Mouse (Mus musculus): ENCODE results near the gene Mark3. TPM values are rescaled to one million over a fixed set of nuclear protein-coding genes. Genes with fewer than 3 reads are reported as not detected.

Gene Mark3
- polyA plus RNA-seq, 1 experiment from 2014 or later = 58.9 TPM

DNA sequence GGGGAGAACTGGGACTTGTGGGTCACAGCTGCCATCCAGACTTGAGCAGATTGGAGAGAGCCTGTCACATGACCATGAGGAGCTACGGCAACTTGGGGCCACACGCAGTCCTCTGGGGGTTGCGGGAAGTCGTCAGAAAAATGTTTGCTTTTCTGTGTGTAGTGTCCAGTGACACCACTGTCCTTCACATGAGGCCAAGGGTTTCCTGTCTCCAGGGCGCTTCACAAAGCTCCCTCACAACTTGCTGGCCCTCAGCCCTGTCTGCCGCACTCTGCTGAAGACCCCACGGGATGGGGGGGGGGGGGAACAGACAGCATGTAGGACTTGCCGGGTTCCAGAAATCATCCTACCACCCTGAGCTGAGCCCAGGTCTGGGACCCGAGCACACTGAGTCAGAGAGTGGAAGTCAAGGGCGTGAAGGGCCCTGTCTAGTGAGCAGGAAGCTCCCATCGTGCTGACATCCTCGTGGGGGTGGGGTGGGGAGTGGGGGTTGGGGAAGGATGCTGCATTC is 120.0 kb downstream of the Mark3 start:
- Histone ChIP-seq H3K36me3 (ENCODE audit: control insufficient read depth, insufficient read depth, low read length) (no peaks in the 10 kb centered on the region), H3K4me1 (ENCODE audit: control insufficient read depth, insufficient read depth, low read length) (peaks cover 23% of the 10 kb centered on the region), H3K9me3 (ENCODE audit: control insufficient read depth, low read depth, low read length) (no peaks in the 10 kb centered on the region), H3K9ac (replicated peaks; ENCODE audit: low read depth, low read length) (no peak overlapping the region), H3K27ac (ENCODE audit: low read length) (peak overlapping the region; percentile 61; the same call in 1 of the 2 replicates), H3K4me2 (replicated peaks; ENCODE audit: low read depth, low read length) (peak overlapping the region; percentile 4; the same call in 1 of the 2 replicates), H3K4me3 (ENCODE audit: low read depth, low read length) (no peak overlapping the region), H3K27me3 (ENCODE audit: control insufficient read depth, insufficient read depth, low read length) (no peaks in the 10 kb centered on the region)
- no peak for ATAC-seq (ENCODE audit: insufficient number of reproducible peaks, insufficient read depth, low FRiP score, low read depth)
- 20% methylated on average over 12 of the region's 12 CpGs for WGBS

DNA sequence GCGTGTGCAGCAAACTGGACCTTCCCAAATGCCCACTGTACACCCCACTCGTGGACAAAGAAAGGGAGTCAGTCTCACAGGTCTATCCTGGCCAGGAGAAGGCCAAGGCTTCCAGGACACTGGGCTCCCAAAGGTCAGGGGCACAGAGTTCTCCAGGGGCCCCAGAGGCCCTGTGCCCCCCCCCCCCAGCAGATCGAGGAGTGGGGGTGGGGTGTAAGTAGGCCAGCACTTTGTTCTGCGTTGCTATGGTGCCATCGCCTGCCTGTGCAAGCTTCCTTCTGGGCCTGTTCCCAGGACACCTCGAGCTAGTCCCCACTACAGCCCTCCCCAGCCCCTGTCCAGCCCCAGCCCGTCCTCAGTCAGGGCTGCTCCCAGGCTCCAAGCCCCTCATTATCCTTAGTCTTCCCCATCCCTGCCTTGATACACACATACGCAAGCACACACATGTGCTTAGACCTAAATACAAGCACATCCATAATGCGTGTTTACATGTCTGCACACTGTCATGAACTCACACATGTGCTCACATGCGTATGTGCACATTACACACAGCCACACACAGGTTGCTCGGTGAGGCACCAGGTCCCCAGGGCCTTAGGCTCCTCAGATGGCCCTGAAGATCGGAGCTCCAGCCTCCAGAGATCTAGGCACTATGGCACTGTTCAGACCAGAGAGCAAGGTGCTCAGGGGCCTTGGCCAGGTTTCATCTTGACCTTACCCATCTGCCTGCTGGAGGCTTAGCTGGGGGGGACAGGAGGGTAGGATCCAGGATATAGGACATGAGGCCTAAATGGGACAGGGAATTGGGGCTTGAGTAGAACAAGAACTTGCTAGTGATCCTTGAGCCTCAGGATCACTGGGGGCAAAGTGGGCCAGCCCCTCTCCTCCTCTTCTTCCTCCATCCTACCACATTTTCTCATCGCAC is 120.8 kb downstream of the Mark3 start:
- no peak overlapping the region for H3K4me2 ChIP-seq (replicated peaks; ENCODE audit: low read depth, low read length)
- peak overlapping the region; percentile 48; the same call in 1 of the 2 replicates for H3K27ac ChIP-seq (ENCODE audit: low read length)
- H3K27me3 ChIP-seq (ENCODE audit: control insufficient read depth, insufficient read depth, low read length) = no peaks in the 10 kb centered on the region
- no peak overlapping the region for H3K4me3 ChIP-seq (ENCODE audit: low read depth, low read length)
- WGBS = 64% methylated on average over 13 of the region's 13 CpGs
- H3K9ac ChIP-seq (replicated peaks; ENCODE audit: low read depth, low read length) = peak overlapping the region; percentile 10; the same call in 1 of the 2 replicates
- H3K9me3 ChIP-seq (ENCODE audit: control insufficient read depth, low read depth, low read length) = no peaks in the 10 kb centered on the region
- no peak for ATAC-seq (ENCODE audit: insufficient number of reproducible peaks, insufficient read depth, low FRiP score, low read depth)
- H3K4me1 ChIP-seq (ENCODE audit: control insufficient read depth, insufficient read depth, low read length) = peaks cover 23% of the 10 kb centered on the region
- no peaks in the 10 kb centered on the region for H3K36me3 ChIP-seq (ENCODE audit: control insufficient read depth, insufficient read depth, low read length)

DNA sequence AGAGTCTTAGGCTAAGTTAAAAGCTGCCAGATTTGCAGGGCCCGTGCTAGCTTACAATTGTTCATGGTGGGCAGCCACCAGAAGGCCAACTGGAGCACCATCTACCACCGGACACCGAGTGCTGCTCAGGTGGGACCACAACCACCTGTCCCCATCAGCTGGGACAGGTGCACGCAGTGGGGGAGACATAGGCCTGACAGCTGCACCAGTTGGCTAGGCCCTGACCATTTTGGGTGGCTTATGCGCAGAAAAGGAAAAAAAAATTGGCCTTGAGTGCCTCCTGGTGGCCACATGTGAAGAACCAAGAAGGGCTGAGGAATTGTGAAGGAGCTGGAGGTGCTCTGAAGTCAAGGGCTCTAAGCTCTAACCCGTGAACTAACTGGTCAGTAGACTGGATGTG is 121.9 kb downstream of the Mark3 start:
- no peak overlapping the region for H3K9ac ChIP-seq (replicated peaks; ENCODE audit: low read depth, low read length)
- no peak overlapping the region for H3K4me2 ChIP-seq (replicated peaks; ENCODE audit: low read depth, low read length)
- 29% methylated on average over 6 of the region's 6 CpGs for WGBS
- no peaks in the 10 kb centered on the region for H3K27me3 ChIP-seq (ENCODE audit: control insufficient read depth, insufficient read depth, low read length)
- H3K27ac ChIP-seq (ENCODE audit: low read length) = no peak overlapping the region
- no peak for ATAC-seq (ENCODE audit: insufficient number of reproducible peaks, insufficient read depth, low FRiP score, low read depth)
- H3K36me3 ChIP-seq (ENCODE audit: control insufficient read depth, insufficient read depth, low read length) = no peaks in the 10 kb centered on the region
- H3K4me1 ChIP-seq (ENCODE audit: control insufficient read depth, insufficient read depth, low read length) = peaks cover 23% of the 10 kb centered on the region
- H3K4me3 ChIP-seq (ENCODE audit: low read depth, low read length) = no peak overlapping the region
- no peaks in the 10 kb centered on the region for H3K9me3 ChIP-seq (ENCODE audit: control insufficient read depth, low read depth, low read length)

DNA sequence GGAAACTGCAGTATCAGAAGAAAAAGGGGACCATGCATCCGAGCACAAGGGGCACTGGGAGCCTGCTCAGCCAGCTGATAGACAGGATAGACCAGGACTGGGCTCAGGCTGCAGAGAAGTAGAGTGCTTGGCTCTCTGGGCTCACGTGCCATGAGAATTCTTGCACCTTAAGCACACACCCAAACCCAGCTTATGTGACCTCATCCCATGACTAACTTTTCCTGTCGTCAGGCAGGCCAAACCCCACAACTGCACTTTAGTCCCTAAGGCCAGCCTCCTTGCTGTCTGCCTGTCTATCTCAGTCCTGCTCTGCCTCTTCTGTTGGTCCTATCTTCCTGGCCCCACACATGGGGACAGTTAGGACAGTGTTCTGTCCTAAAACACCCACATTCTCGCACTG is 123.4 kb downstream of the Mark3 start:
- Histone ChIP-seq H3K4me2 (replicated peaks; ENCODE audit: low read depth, low read length) (no peak overlapping the region), H3K4me1 (ENCODE audit: control insufficient read depth, insufficient read depth, low read length) (peaks cover 21% of the 10 kb centered on the region), H3K9ac (replicated peaks; ENCODE audit: low read depth, low read length) (no peak overlapping the region), H3K36me3 (ENCODE audit: control insufficient read depth, insufficient read depth, low read length) (no peaks in the 10 kb centered on the region), H3K9me3 (ENCODE audit: control insufficient read depth, low read depth, low read length) (no peaks in the 10 kb centered on the region), H3K27ac (ENCODE audit: low read length) (no peak overlapping the region), H3K4me3 (ENCODE audit: low read depth, low read length) (no peak overlapping the region), H3K27me3 (ENCODE audit: control insufficient read depth, insufficient read depth, low read length) (no peaks in the 10 kb centered on the region)
- no peak for ATAC-seq (ENCODE audit: insufficient number of reproducible peaks, insufficient read depth, low FRiP score, low read depth)
- 61% methylated on average over 4 of the region's 4 CpGs for WGBS

DNA sequence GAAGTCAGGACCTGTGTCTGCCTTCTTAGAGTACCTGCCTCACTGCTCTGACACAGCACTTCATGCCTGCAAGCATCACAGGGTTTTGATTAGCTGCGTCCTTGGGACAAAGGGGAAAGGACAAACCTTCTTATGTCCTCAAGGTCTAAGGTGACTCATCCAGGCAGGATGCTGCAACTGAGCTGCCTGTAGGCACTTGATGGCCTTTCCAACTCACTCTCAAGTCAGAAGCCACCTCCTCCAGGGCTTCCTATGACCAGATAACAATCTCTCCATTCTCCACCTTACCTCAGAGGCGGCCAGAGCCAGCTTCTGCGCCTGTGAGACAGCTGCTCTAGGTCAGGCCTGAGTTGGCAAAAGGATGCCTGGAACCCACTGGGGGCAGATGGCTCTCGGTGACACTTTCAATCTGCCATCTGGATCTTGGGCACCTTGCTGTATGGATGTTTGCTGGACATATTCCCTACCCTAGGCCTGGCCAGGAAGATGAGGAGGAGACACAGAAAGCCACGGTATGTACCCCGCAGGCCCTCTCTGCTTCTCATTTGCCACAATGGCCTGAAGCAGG is 124.1 kb downstream of the Mark3 start:
- Histone ChIP-seq H3K36me3 (ENCODE audit: control insufficient read depth, insufficient read depth, low read length) (no peaks in the 10 kb centered on the region), H3K9me3 (ENCODE audit: control insufficient read depth, low read depth, low read length) (no peaks in the 10 kb centered on the region), H3K27ac (ENCODE audit: low read length) (no peak overlapping the region), H3K4me2 (replicated peaks; ENCODE audit: low read depth, low read length) (no peak overlapping the region), H3K4me3 (ENCODE audit: low read depth, low read length) (no peak overlapping the region), H3K4me1 (ENCODE audit: control insufficient read depth, insufficient read depth, low read length) (peaks cover 19% of the 10 kb centered on the region), H3K9ac (replicated peaks; ENCODE audit: low read depth, low read length) (no peak overlapping the region), H3K27me3 (ENCODE audit: control insufficient read depth, insufficient read depth, low read length) (no peaks in the 10 kb centered on the region)
- WGBS = 81% methylated on average over 6 of the region's 6 CpGs
- no peak for ATAC-seq (ENCODE audit: insufficient number of reproducible peaks, insufficient read depth, low FRiP score, low read depth)

DNA sequence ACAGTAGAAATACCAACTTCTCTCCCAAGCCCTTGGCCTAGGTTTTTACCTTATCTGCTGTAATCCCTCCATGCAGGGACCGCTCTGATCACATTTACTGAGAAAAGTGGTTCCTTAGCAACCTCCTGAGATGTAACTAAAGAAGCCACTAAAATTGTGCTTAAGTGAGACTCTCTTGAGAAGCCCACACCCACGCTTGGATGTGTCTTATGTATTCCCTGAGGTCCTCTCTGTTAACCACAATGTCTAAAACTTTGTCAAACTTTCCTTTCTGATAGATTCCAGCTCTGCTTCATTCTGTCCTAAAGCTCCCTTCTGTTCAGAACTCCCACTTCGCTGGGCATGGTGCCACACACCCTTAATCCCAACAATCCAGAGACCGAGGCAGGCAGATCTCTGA is 125.2 kb downstream of the Mark3 start:
- peaks cover 8% of the 10 kb centered on the region for H3K4me1 ChIP-seq (ENCODE audit: control insufficient read depth, insufficient read depth, low read length)
- H3K4me2 ChIP-seq (replicated peaks; ENCODE audit: low read depth, low read length) = no peak overlapping the region
- WGBS = 77% methylated on average over 4 of the region's 4 CpGs
- no peaks in the 10 kb centered on the region for H3K27me3 ChIP-seq (ENCODE audit: control insufficient read depth, insufficient read depth, low read length)
- H3K36me3 ChIP-seq (ENCODE audit: control insufficient read depth, insufficient read depth, low read length) = no peaks in the 10 kb centered on the region
- no peaks in the 10 kb centered on the region for H3K9me3 ChIP-seq (ENCODE audit: control insufficient read depth, low read depth, low read length)
- H3K4me3 ChIP-seq (ENCODE audit: low read depth, low read length) = no peak overlapping the region
- ATAC-seq (ENCODE audit: insufficient number of reproducible peaks, insufficient read depth, low FRiP score, low read depth) = no peak
- H3K27ac ChIP-seq (ENCODE audit: low read length) = no peak overlapping the region
- H3K9ac ChIP-seq (replicated peaks; ENCODE audit: low read depth, low read length) = no peak overlapping the region

DNA sequence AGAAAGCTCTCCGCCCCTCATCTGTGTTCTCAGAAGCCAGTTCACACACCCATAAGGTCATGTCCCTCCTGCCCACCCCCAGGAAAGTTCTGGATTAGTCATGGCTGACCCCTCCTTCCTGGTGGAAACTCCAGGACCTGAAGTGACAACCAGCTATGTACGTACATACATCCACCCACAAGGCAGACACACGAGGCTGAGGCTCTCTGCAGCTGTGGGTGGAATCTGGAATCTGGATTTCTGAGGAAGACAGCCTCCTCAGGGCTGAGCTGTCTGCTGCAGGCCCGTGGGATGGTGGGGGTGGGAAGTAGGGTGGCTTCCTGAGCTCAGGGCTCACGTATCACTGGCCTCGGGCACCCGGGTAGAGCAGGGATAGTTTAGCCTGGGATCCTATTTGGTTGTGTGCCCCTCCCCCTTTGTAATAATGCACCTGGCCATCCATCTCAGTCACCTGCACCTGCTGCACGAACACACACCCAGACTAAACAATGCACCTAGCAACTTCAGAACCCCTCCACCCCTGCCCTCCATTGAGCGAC is 126.7 kb downstream of the Mark3 start:
- Histone ChIP-seq H3K4me2 (replicated peaks; ENCODE audit: low read depth, low read length) (no peak overlapping the region), H3K9ac (replicated peaks; ENCODE audit: low read depth, low read length) (no peak overlapping the region), H3K4me3 (ENCODE audit: low read depth, low read length) (no peak overlapping the region), H3K36me3 (ENCODE audit: control insufficient read depth, insufficient read depth, low read length) (no peaks in the 10 kb centered on the region), H3K27me3 (ENCODE audit: control insufficient read depth, insufficient read depth, low read length) (no peaks in the 10 kb centered on the region), H3K4me1 (ENCODE audit: control insufficient read depth, insufficient read depth, low read length) (peaks cover 4% of the 10 kb centered on the region; the same call in 1 of the 2 replicates), H3K9me3 (ENCODE audit: control insufficient read depth, low read depth, low read length) (no peaks in the 10 kb centered on the region), H3K27ac (ENCODE audit: low read length) (no peak overlapping the region)
- ATAC-seq (ENCODE audit: insufficient number of reproducible peaks, insufficient read depth, low FRiP score, low read depth) = no peak
- WGBS = 42% methylated on average over 9 of the region's 9 CpGs

DNA sequence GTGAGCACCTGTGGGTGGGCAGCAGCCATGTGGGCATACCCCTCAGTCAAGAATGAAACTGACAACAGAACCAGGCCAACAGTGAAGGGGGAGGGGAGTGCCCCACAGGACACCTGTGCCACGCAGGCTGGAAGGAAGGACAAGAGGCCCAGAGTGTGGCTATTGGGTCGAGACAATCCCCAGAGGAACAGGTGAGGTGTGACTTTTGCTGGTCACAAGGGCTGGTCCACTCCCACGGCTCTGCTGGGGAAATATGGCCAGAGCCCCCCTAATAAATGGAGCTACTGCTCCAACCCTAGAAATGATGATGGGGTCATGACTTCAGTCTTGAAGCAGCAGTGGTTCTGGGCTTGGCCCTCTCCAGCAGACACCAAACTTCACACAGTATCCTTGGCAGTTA is 129.0 kb downstream of the Mark3 start:
- H3K4me3 ChIP-seq (ENCODE audit: low read depth, low read length) = no peak overlapping the region
- no peak for ATAC-seq (ENCODE audit: insufficient number of reproducible peaks, insufficient read depth, low FRiP score, low read depth)
- H3K27me3 ChIP-seq (ENCODE audit: control insufficient read depth, insufficient read depth, low read length) = no peaks in the 10 kb centered on the region
- H3K4me1 ChIP-seq (ENCODE audit: control insufficient read depth, insufficient read depth, low read length) = peaks cover 4% of the 10 kb centered on the region; the same call in 1 of the 2 replicates
- no peaks in the 10 kb centered on the region for H3K9me3 ChIP-seq (ENCODE audit: control insufficient read depth, low read depth, low read length)
- no peak overlapping the region for H3K4me2 ChIP-seq (replicated peaks; ENCODE audit: low read depth, low read length)
- H3K36me3 ChIP-seq (ENCODE audit: control insufficient read depth, insufficient read depth, low read length) = 0 out of 2 replicates have a peak, but pooled peaks cover 4% of the 10 kb centered on the region
- WGBS = 72% methylated on average over 3 of the region's 3 CpGs
- no peak overlapping the region for H3K9ac ChIP-seq (replicated peaks; ENCODE audit: low read depth, low read length)
- no peak overlapping the region for H3K27ac ChIP-seq (ENCODE audit: low read length)
